Comparison of ENCODE assay signal across 8 mouse cellular contexts in genomic region chr5:130023067-130023766, GRCm38 (mm10). TPM values are rescaled to one million over a fixed set of nuclear protein-coding genes. Genes with fewer than 3 reads are reported as not detected.
DNase-seq lines count a peak whose midpoint lies in the region; ATAC-seq lines count a peak whose summit lies in the region.

No protein-coding gene starts in this region.

- peak overlapping the region; percentile 71 for H3K4me3 ChIP-seq in kidney, embryonic 14.5 days (ENCODE audit: low read length)
- H3K4me3 ChIP-seq in hindbrain, embryonic 14.5 days (replicated peaks; ENCODE audit: low read length), result peak overlapping the region; percentile 44
- H3K4me3 ChIP-seq in midbrain, embryonic 13.5 days (replicated peaks), result peak overlapping the region; percentile 59

- no peak overlapping the region for H3K27ac ChIP-seq in kidney, embryonic 14.5 days (ENCODE audit: low read depth, low read length)
- H3K27ac ChIP-seq in hindbrain, embryonic 14.5 days, result no peak overlapping the region
- no peak overlapping the region for H3K27ac ChIP-seq in midbrain, embryonic 13.5 days

- WGBS in kidney, embryonic 14.5 days, result 46% methylated on average over 12 of the region's 12 CpGs
- WGBS in hindbrain, embryonic 14.5 days, result 49% methylated on average over 12 of the region's 12 CpGs
- 47% methylated on average over 12 of the region's 12 CpGs for WGBS in midbrain, embryonic 13.5 days

- H3K36me3 ChIP-seq in kidney, embryonic 14.5 days (ENCODE audit: control insufficient read depth, insufficient read depth, low read length), result no peaks in the 10 kb centered on the region; the same call in 1 of the 2 replicates
- H3K36me3 ChIP-seq in hindbrain, embryonic 14.5 days (replicated peaks; ENCODE audit: control insufficient read depth, insufficient read depth), result no peaks in the 10 kb centered on the region
- 0 out of 2 replicates have a peak, but pooled peaks cover 3% of the 10 kb centered on the region for H3K36me3 ChIP-seq in midbrain, embryonic 13.5 days

- H3K27me3 ChIP-seq in kidney, embryonic 14.5 days (ENCODE audit: control insufficient read depth, insufficient read depth, low read length), result no peaks in the 10 kb centered on the region
- H3K27me3 ChIP-seq in hindbrain, embryonic 14.5 days (ENCODE audit: control insufficient read depth, insufficient read depth, low read length), result no peaks in the 10 kb centered on the region; the same call in 1 of the 2 replicates
- H3K27me3 ChIP-seq in midbrain, embryonic 13.5 days, result peaks cover 9% of the 10 kb centered on the region

- no peak for DNase-seq in kidney, adult 18-20 months
- DNase-seq in NIH3T3 (ENCODE audit: low read depth), result peak; percentile 37
- DNase-seq in hindbrain, embryonic 14.5 days (ENCODE audit: low spot score), result no peak
- DNase-seq in right cerebral cortex, adult 18-20 months, result no peak
- DNase-seq in left cerebral cortex, postnatal 10 days (ENCODE audit: extremely low spot score in 1 of 2, low spot score in 2 of 2), result no peak

- intact Hi-C loops in left cerebral cortex, postnatal 10 days (cut with DNase I), result no loop called here

- peak overlapping the region; percentile 73 for H3K4me2 ChIP-seq in kidney, embryonic 14.5 days (replicated peaks; ENCODE audit: low read depth, low read length)
- peak overlapping the region; percentile 84 for H3K4me2 ChIP-seq in hindbrain, embryonic 14.5 days (replicated peaks)
- peak overlapping the region; percentile 87 for H3K4me2 ChIP-seq in midbrain, embryonic 13.5 days (replicated peaks)

- ATAC-seq in kidney, embryonic 14.5 days (ENCODE audit: low FRiP score, low TSS enrichment), result no peak
- no peak for ATAC-seq in hindbrain, embryonic 14.5 days (ENCODE audit: low FRiP score)
- peak; percentile 16 for ATAC-seq in midbrain, embryonic 13.5 days
- ATAC-seq in CD4-positive, CD25-positive, alpha-beta regulatory T cell, adult 4 months, result no peak

- 0 out of 2 replicates have a peak overlapping the region, but pooled peaks have one; percentile 63 for H3K9ac ChIP-seq in kidney, embryonic 14.5 days (ENCODE audit: low read depth, low read length)
- peak overlapping the region; percentile 49 for H3K9ac ChIP-seq in hindbrain, embryonic 14.5 days
- H3K9ac ChIP-seq in midbrain, embryonic 13.5 days (replicated peaks), result peak overlapping the region; percentile 36; the same call in 1 of the 2 replicates

- H3K9me3 ChIP-seq in kidney, embryonic 14.5 days (ENCODE audit: control insufficient read depth, low read length), result no peaks in the 10 kb centered on the region
- H3K9me3 ChIP-seq in hindbrain, embryonic 14.5 days (ENCODE audit: control insufficient read depth, low read length), result no peaks in the 10 kb centered on the region
- H3K9me3 ChIP-seq in midbrain, embryonic 13.5 days, result no peaks in the 10 kb centered on the region

- H3K4me1 ChIP-seq in kidney, embryonic 14.5 days (ENCODE audit: control insufficient read depth, insufficient read depth, low read length), result peaks cover 5% of the 10 kb centered on the region
- peaks cover 5% of the 10 kb centered on the region; the same call in 1 of the 2 replicates for H3K4me1 ChIP-seq in hindbrain, embryonic 14.5 days (replicated peaks; ENCODE audit: control insufficient read depth, insufficient read depth, low read length)
- peaks cover 10% of the 10 kb centered on the region for H3K4me1 ChIP-seq in midbrain, embryonic 13.5 days (replicated peaks)

RNA-seq across cellular contexts. Expression of gene Asl, which starts 5.8 kb away (rescaled TPM):
- 40.3 and 46.4 TPM in 2 replicates for polyA plus RNA-seq in kidney, embryonic 14.5 days (2014; fragmentation: Nextera tagmentation; extraction: Ambion mirVana)
- 41.3 and 41.5 TPM in 2 replicates for polyA plus RNA-seq in hindbrain, embryonic 14.5 days (2014; fragmentation: Nextera tagmentation; extraction: Ambion mirVana)
- polyA plus RNA-seq in midbrain, embryonic 13.5 days (2015; fragmentation: Nextera tagmentation; extraction: Ambion mirVana), result 30.4 and 33.4 TPM in 2 replicates
- polyA plus RNA-seq in CD4-positive, CD25-positive, alpha-beta regulatory T cell, adult 4 months (2017; shearing (Covaris generic)), result 100 to 1,000 TPM; 102 to 103 TPM
- total RNA-seq in left cerebral cortex, postnatal 10 days (2021), result 10 to 100 TPM; 23.9 to 24.6 TPM

RNA-seq across cellular contexts. Expression of gene Crcp, which starts 5.9 kb away (rescaled TPM):
- polyA plus RNA-seq in kidney, embryonic 14.5 days (2014; fragmentation: Nextera tagmentation; extraction: Ambion mirVana), result 24.5 and 31.2 TPM in 2 replicates
- polyA plus RNA-seq in hindbrain, embryonic 14.5 days (2014; fragmentation: Nextera tagmentation; extraction: Ambion mirVana), result 49.2 and 51.9 TPM in 2 replicates
- 79.3 and 82.2 TPM in 2 replicates for polyA plus RNA-seq in midbrain, embryonic 13.5 days (2015; fragmentation: Nextera tagmentation; extraction: Ambion mirVana)
- polyA plus RNA-seq in CD4-positive, CD25-positive, alpha-beta regulatory T cell, adult 4 months (2017; shearing (Covaris generic)), result 10 to 100 TPM; 60.0 to 75.7 TPM
- 10 to 100 TPM; 39.9 to 40.9 TPM for total RNA-seq in left cerebral cortex, postnatal 10 days (2021)

RNA-seq across cellular contexts. Expression of gene Gusb, which starts 20.4 kb away (rescaled TPM):
- polyA plus RNA-seq in kidney, embryonic 14.5 days (2014; fragmentation: Nextera tagmentation; extraction: Ambion mirVana), result 49.8 and 58.7 TPM in 2 replicates
- polyA plus RNA-seq in hindbrain, embryonic 14.5 days (2014; fragmentation: Nextera tagmentation; extraction: Ambion mirVana), result 36.4 and 37.0 TPM in 2 replicates
- polyA plus RNA-seq in midbrain, embryonic 13.5 days (2015; fragmentation: Nextera tagmentation; extraction: Ambion mirVana), result 21.7 and 23.3 TPM in 2 replicates
- 10 to 100 TPM; 49.4 to 60.6 TPM for polyA plus RNA-seq in CD4-positive, CD25-positive, alpha-beta regulatory T cell, adult 4 months (2017; shearing (Covaris generic))
- total RNA-seq in left cerebral cortex, postnatal 10 days (2021), result 10 to 100 TPM; 15.6 to 17.0 TPM

RNA-seq across cellular contexts. Expression of gene Tpst1, which starts 49.9 kb away (rescaled TPM):
- polyA plus RNA-seq in kidney, embryonic 14.5 days (2014; fragmentation: Nextera tagmentation; extraction: Ambion mirVana), result 61.8 and 70.7 TPM in 2 replicates
- polyA plus RNA-seq in hindbrain, embryonic 14.5 days (2014; fragmentation: Nextera tagmentation; extraction: Ambion mirVana), result 62.2 and 63.0 TPM in 2 replicates
- 47.4 and 51.0 TPM in 2 replicates for polyA plus RNA-seq in midbrain, embryonic 13.5 days (2015; fragmentation: Nextera tagmentation; extraction: Ambion mirVana)
- 1 to 10 TPM; 1.8 to 3.6 TPM for polyA plus RNA-seq in CD4-positive, CD25-positive, alpha-beta regulatory T cell, adult 4 months (2017; shearing (Covaris generic))
- 10 to 100 TPM; 35.5 to 37.1 TPM for total RNA-seq in left cerebral cortex, postnatal 10 days (2021)
